Mouse (Mus musculus): Measurements from ENCODE around the gene Scgb2b19.
"Not testable (repeated sequence)": the region's sequence is repeated elsewhere in the genome, so short reads cannot be mapped to it uniquely, and the experiment has no call there.

Scgb2b19 gene

DNA sequence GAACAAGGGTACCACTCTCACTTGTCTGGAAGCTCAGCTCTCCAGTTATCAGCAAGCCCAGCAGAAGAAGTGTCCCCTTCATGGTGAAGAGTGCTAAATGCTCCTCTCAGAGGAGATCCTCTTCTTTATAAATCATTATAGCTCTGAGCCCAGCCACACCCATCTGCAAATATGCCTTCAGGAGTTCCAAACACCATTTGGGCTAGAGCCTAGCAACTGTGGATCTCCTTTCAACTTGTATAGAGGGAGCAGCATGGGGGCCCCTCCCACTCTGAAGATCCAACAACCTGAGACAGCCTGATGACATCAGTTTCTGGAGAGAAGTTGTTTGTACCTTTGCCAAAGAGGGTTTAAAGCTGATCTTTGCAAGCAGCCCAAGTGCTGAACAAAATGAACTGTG, at the start of gene Scgb2b19:
TSS of gene Scgb2b19 (minus strand) at position 101 of the 400 bp plus-strand sequence.
- not testable (repeated sequence) for DNase-seq (ENCODE audit: low spot score)

DNA sequence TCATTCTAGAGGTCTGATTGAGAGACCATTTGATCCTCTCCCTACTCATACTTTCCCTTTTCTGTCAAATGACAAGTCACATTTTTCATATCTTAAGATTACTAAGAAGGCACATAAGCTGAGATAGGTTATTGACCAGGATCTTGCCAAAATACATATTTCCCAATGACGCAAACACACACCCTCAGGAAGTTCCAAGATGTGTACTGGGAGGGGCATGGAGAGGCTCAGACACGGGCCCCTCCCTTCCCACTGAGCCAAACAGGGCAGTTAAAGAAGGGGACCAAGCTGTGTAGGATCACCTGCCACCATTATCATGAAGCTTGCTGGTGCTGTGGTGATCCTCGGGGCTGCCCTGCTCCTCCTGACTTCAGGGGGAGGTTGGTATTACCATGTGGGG, 6.9 kb upstream of the Scgb2b19 start, which contains the start of gene Scgb1b19:
TSS of gene Scgb1b19 (plus strand) at position 301 of the 400 bp plus-strand sequence.
- not testable (repeated sequence) for DNase-seq (ENCODE audit: low spot score)
